Mouse (Mus musculus) MEL (cell line): ENCODE measurements around the gene Cog7. TPM values are rescaled to one million over a fixed set of nuclear protein-coding genes. Genes with fewer than 3 reads are reported as not detected.

ENCODE experiments used
- DNase-seq: peaks from one replicate; pipeline ENCODE4 v3.0.0; 2011; ENCODE audit warnings: low read depth, low spot score
- H3K27ac ChIP-seq: 2 replicates; pipeline ENCODE4 v1.5.1; 2012; ENCODE audit warnings: low read depth, mild to moderate bottlenecking, control low read depth, low read length, moderate library complexity; ENCODE audit not compliant: control insufficient read depth
- H3K27me3 ChIP-seq, 2 experiments: fragments of 150-350 bp in 1 of 2; sonication (generic) in 1 of 2; 2 replicates each; pipeline ENCODE4 v1.6.1; 2012; ENCODE audit warnings: low read length in 2 of 2, mild to moderate bottlenecking in 2 of 2, improper control_type of control experiment in 1 of 2, moderate library complexity in 1 of 2; ENCODE audit not compliant: insufficient read depth in 2 of 2, control insufficient read depth in 1 of 2
- H3K36me3 ChIP-seq, 2 experiments: 2 replicates each; pipeline ENCODE4 v1.6.1; 2012 to 2014; ENCODE audit warnings: low read length in 2 of 2, improper control_type of control experiment in 1 of 2, inconsistent platforms in 1 of 2, mild to moderate bottlenecking in 1 of 2; ENCODE audit not compliant: insufficient read depth in 2 of 2, control insufficient read depth in 1 of 2
- H3K4me1 ChIP-seq, 2 experiments: fragments of 150-350 bp in 1 of 2; sonication (generic) in 1 of 2; 2 replicates each; pipeline ENCODE4 v1.6.1; 2012; ENCODE audit warnings: low read length in 2 of 2, improper control_type of control experiment in 1 of 2, mild to moderate bottlenecking in 1 of 2; ENCODE audit not compliant: insufficient read depth in 2 of 2, control insufficient read depth in 1 of 2
- H3K4me3 ChIP-seq, 2 experiments: fragments of 150-350 bp in 1 of 2; sonication (generic) in 1 of 2; 2 replicates each; pipeline ENCODE4 v1.5.1; 2012; ENCODE audit warnings: low read depth in 2 of 2, low read length in 2 of 2, mild to moderate bottlenecking in 2 of 2, moderate library complexity in 2 of 2, control low read depth in 1 of 2, improper control_type of control experiment in 1 of 2; ENCODE audit not compliant: control insufficient read depth in 1 of 2, insufficient read depth in 1 of 2
- H3K79me2 ChIP-seq: 2 replicates; pipeline ENCODE4 v1.6.1; 2012; ENCODE audit warnings: mild to moderate bottlenecking, low read length, moderate library complexity; ENCODE audit not compliant: control insufficient read depth, poor library complexity, insufficient read depth
- H3K9ac ChIP-seq: 2 replicates; pipeline ENCODE4 v1.6.1; 2012; ENCODE audit warnings: low read depth, mild to moderate bottlenecking, control low read depth, low read length, moderate library complexity; ENCODE audit not compliant: control insufficient read depth, poor library complexity, severe bottlenecking
- H3K9me3 ChIP-seq: fragments of 150-350 bp; sonication (generic); replicated peaks from 2 replicates; pipeline ENCODE4 v1.6.1; 2012; ENCODE audit warnings: mild to moderate bottlenecking, low read length, improper control_type of control experiment, moderate library complexity; ENCODE audit not compliant: insufficient read depth
- CTCF ChIP-seq, 3 experiments: IDR thresholded peaks in 2 of 3; conservative IDR thresholded peaks in 1 of 3; 2 replicates each; pipeline ENCODE4 v1.5.1; 2011 to 2012; ENCODE audit warnings: low read length in 3 of 3, low read depth in 2 of 3, mild to moderate bottlenecking in 2 of 3, improper control_type of control experiment in 1 of 3, inconsistent platforms in 1 of 3, mixed read lengths in 1 of 3, moderate library complexity in 1 of 3; ENCODE audit not compliant: control insufficient read depth in 1 of 3, insufficient read depth in 1 of 3, poor library complexity in 1 of 3, severe bottlenecking in 1 of 3
- ETS1 ChIP-seq: IDR thresholded peaks from 2 replicates; pipeline ENCODE4 v1.6.1; 2012; ENCODE audit warnings: low read depth, mild to moderate bottlenecking, inconsistent platforms, low read length, improper control_type of control experiment, moderate library complexity
- GATA1 ChIP-seq: IDR thresholded peaks from 2 replicates; pipeline ENCODE4 v1.6.1; 2011; ENCODE audit warnings: low read depth, low read length, improper control_type of control experiment
- MAFK ChIP-seq: IDR thresholded peaks from 2 replicates; pipeline ENCODE4 v1.6.1; 2011; ENCODE audit warnings: low read depth, mild to moderate bottlenecking, low read length, improper control_type of control experiment, borderline replicate concordance
- MAX ChIP-seq: IDR thresholded peaks from 2 replicates; pipeline ENCODE4 v1.6.1; 2011; ENCODE audit warnings: low read length, improper control_type of control experiment
- MAZ ChIP-seq: IDR thresholded peaks from 2 replicates; pipeline ENCODE4 v1.6.1; 2012; ENCODE audit warnings: low read depth, mild to moderate bottlenecking, inconsistent platforms, low read length, improper control_type of control experiment
- MXI1 ChIP-seq: IDR thresholded peaks from 2 replicates; pipeline ENCODE4 v1.6.1; 2011; ENCODE audit warnings: mild to moderate bottlenecking, low read depth, low read length, improper control_type of control experiment
- NELFE ChIP-seq: IDR thresholded peaks from 2 replicates; pipeline ENCODE4 v1.6.1; 2011; ENCODE audit warnings: low read depth, low read length, improper control_type of control experiment
- POLR2AphosphoS2 ChIP-seq: IDR thresholded peaks from 2 replicates; pipeline ENCODE4 v1.6.1; 2011; ENCODE audit warnings: low read length, improper control_type of control experiment
- POLR2AphosphoS5 ChIP-seq: IDR thresholded peaks from 2 replicates; pipeline ENCODE4 v1.6.1; 2012; ENCODE audit warnings: low read depth, borderline replicate concordance, mild to moderate bottlenecking, inconsistent platforms, low read length, moderate library complexity, mixed read lengths
- RAD21 ChIP-seq: IDR thresholded peaks from 2 replicates; pipeline ENCODE4 v1.6.1; 2011; ENCODE audit warnings: mild to moderate bottlenecking, low read depth, low read length, improper control_type of control experiment
- SMC3 ChIP-seq: IDR thresholded peaks from 2 replicates; pipeline ENCODE4 v1.6.1; 2011; ENCODE audit warnings: low read depth, low read length, improper control_type of control experiment
- TAL1 ChIP-seq: IDR thresholded peaks from 2 replicates; pipeline ENCODE4 v1.6.1; 2012; ENCODE audit warnings: mild to moderate bottlenecking, inconsistent platforms, low read length, moderate library complexity, mixed read lengths
- TBP ChIP-seq: IDR thresholded peaks from 2 replicates; pipeline ENCODE4 v1.8.0; 2011; ENCODE audit warnings: low read depth, low read length, improper control_type of control experiment
- TCF12 ChIP-seq: IDR thresholded peaks from 2 replicates; pipeline ENCODE4 v1.6.1; 2014; ENCODE audit warnings: low read depth, mild to moderate bottlenecking, inconsistent platforms, low read length, improper control_type of control experiment, moderate library complexity
- ZKSCAN1 ChIP-seq: IDR thresholded peaks from 2 replicates; pipeline ENCODE4 v1.6.1; 2012; ENCODE audit warnings: low read depth, mild to moderate bottlenecking, inconsistent platforms, low read length, improper control_type of control experiment, moderate library complexity
- polyA plus RNA-seq, 2 experiments: library from polyadenylated mRNA; stranded (reverse) in 1 of 2; unstranded in 1 of 2; fragments of >175 nt in 1 of 2; fragments of >200 nt in 1 of 2; gene quantifications; 2 replicates each; pipeline versions ENCODE4 v1.2.1 to v1.2.4; 2012; ENCODE audit warnings: low replicate concordance in 2 of 2, low read depth in 1 of 2; ENCODE audit not compliant: insufficient read length in 2 of 2, insufficient read depth in 1 of 2, missing spikeins in 1 of 2
- total RNA-seq: library from RNA; depleted of rRNA; stranded (reverse); fragments of 300-350 nt; gene quantifications from 2 replicates; pipeline ENCODE4 v1.2.3, GENCODE M21; 2012; rRNA removed

The Cog7 gene
- total and polyA plus RNA-seq, 3 experiments: 17.1 to 21.2 TPM; not detected in 1

DNA sequence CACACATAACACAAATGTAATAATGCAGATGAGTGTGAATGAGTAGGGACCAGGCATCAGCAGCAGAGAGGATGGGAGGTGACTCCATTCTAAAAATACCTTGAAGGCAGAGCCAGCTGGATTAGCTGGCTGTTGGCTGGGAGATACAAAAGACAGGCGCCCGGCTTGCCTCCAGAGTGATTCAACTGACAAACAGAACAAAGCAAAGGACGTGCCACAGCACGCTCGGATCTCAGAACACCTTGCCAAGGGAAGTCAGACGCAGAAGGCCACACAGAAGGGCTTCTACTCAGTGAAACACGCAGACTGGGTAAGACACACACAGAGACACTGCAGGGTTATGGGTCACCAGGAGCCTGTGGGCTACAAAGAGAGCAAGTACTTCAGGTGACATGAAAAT is 140.7 kb downstream of the Cog7 start:
- Histone ChIP-seq H3K79me2 (no peaks in the 10 kb centered on the region), H3K9ac (no peak overlapping the region), H3K4me3 (no peak overlapping the region), H3K27ac (no peak overlapping the region), H3K27me3 (no peaks in the 10 kb centered on the region), H3K4me1 (no peaks in the 10 kb centered on the region), H3K9me3 (no peaks in the 10 kb centered on the region), H3K36me3 (no peaks in the 10 kb centered on the region)
- TF ChIP-seq ETS1 (no peak), MAZ (no peak), TBP (no peak), RAD21 (no peak), TCF12 (no peak), NELFE (no peak), TAL1 (no peak), MAFK (no peak)
- DNase-seq: no peak

GRCm38 (mm10) chr7:121836827-121837226 is 144.7 kb downstream of the Cog7 start:
- no peaks in the 10 kb centered on the region for H3K79me2 ChIP-seq
- TF ChIP-seq ZKSCAN1 (no peak), MAX (no peak), NELFE (no peak), POLR2AphosphoS2 (no peak), GATA1 (no peak), POLR2AphosphoS5 (no peak)
- TF ChIP-seq, all 39 proteins: peak for 0
- H3K4me3 ChIP-seq: no peak overlapping the region

DNA sequence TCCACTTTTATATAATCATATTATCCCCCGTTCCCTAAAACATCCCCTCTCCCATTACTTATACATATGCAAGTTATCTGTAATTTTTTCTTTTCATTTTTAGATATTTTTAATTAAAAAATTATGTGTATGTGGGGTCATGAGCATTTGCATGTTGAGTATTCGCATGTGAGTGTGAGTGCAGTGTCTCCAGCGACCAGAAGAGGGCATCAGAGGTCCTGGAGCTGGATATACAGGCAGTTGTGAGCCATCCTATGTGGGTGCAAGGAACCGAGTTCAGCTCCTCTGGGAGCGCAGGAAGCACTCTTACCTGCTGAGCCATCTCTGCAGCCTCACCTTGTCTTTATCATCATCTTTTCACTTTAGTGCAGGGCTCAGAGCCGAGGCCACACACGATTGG is 146.1 kb downstream of the Cog7 start:
- H3K36me3 ChIP-seq: no peaks in the 10 kb centered on the region
- no peak overlapping the region for H3K27ac ChIP-seq
- H3K79me2 ChIP-seq: no peaks in the 10 kb centered on the region
- no peak overlapping the region for H3K9ac ChIP-seq
- no peaks in the 10 kb centered on the region for H3K4me1 ChIP-seq
- no peak overlapping the region for H3K4me3 ChIP-seq
- DNase-seq: peak; percentile 31
- no peak for TF ChIP-seq MXI1
- peak; percentile 40; the same call in 1 of the 2 replicates for TF ChIP-seq SMC3
- TF ChIP-seq CTCF (IDR thresholded peaks at IDR 0.05 in 2 of 3, conservative IDR thresholded peaks at IDR 0.05 in 1 of 3; ENCODE audit: control insufficient read depth in 1 of 3, insufficient read depth in 1 of 3, low read depth in 2 of 3, low read length in 3 of 3, poor library complexity in 1 of 3, severe bottlenecking in 1 of 3): peak; percentile 41 to 58 (median 52)
- TF ChIP-seq RAD21: peak; percentile 38
- H3K9me3 ChIP-seq: no peaks in the 10 kb centered on the region
- H3K27me3 ChIP-seq: no peaks in the 10 kb centered on the region

More at GRCm38 (mm10) chr7:121836827-121837226, 144.7 kb downstream of the Cog7 start:
- DNase-seq: no peak
- Histone ChIP-seq H3K36me3 (no peaks in the 10 kb centered on the region), H3K9ac (no peak overlapping the region), H3K9me3 (no peaks in the 10 kb centered on the region), H3K27ac (no peak overlapping the region), H3K27me3 (no peaks in the 10 kb centered on the region), H3K4me1 (no peaks in the 10 kb centered on the region)

Other genes starting within 250 kb of the Cog7 start
- gene Scnn1g, start 247.2 kb downstream of the Cog7 start, total RNA-seq: not detected in 2 replicates
- not detected for gene Scnn1g, start 247.2 kb downstream of the Cog7 start, polyA plus RNA-seq
- not detected in 2 replicates for gene Scnn1b, start 116.7 kb downstream of the Cog7 start, total RNA-seq
- not detected for gene Scnn1b, start 116.7 kb downstream of the Cog7 start, polyA plus RNA-seq
- 30.1 and 35.2 TPM in 2 replicates for gene Gga2, start 39.5 kb upstream of the Cog7 start, total RNA-seq
- 10 to 100 TPM; 29.5 to 95.3 TPM for gene Gga2, start 39.5 kb upstream of the Cog7 start, polyA plus RNA-seq
- gene Ubfd1, start 85.5 kb upstream of the Cog7 start, total RNA-seq: 29.2 and 31.2 TPM in 2 replicates
- gene Ubfd1, start 85.5 kb upstream of the Cog7 start, polyA plus RNA-seq: 10 to 100 TPM in 1 of 2 experiments, not detected in 1; 33.8 TPM
- gene Ears2, start 85.6 kb upstream of the Cog7 start, total RNA-seq: 8.8 and 9.9 TPM in 2 replicates
- 10 to 100 TPM in 1 of 2 experiments, not detected in 1; 12.8 TPM for gene Ears2, start 85.6 kb upstream of the Cog7 start, polyA plus RNA-seq
- gene Ndufab1, start 120.2 kb upstream of the Cog7 start, total RNA-seq: 161 and 172 TPM in 2 replicates
- 100 to 1,000 TPM; 119 to 452 TPM for gene Ndufab1, start 120.2 kb upstream of the Cog7 start, polyA plus RNA-seq
- gene Palb2, start 151.3 kb upstream of the Cog7 start, total RNA-seq: 16.1 and 20.8 TPM in 2 replicates
- gene Palb2, start 151.3 kb upstream of the Cog7 start, polyA plus RNA-seq: 10 to 100 TPM in 1 of 2 experiments, not detected in 1; 17.7 TPM
- gene Dctn5, start 151.3 kb upstream of the Cog7 start, total RNA-seq: 46.6 and 54.2 TPM in 2 replicates
- 100 to 1,000 TPM in 1 of 2 experiments, 10 to 100 TPM in 1; 71.3 to 203 TPM for gene Dctn5, start 151.3 kb upstream of the Cog7 start, polyA plus RNA-seq
- 46.7 and 67.8 TPM in 2 replicates for gene Plk1, start 177.7 kb upstream of the Cog7 start, total RNA-seq
- 100 to 1,000 TPM; 157 to 244 TPM for gene Plk1, start 177.7 kb upstream of the Cog7 start, polyA plus RNA-seq
- gene Ern2, start 204.5 kb upstream of the Cog7 start, total RNA-seq: not detected in 2 replicates
- not detected for gene Ern2, start 204.5 kb upstream of the Cog7 start, polyA plus RNA-seq
- not detected in 2 replicates for gene Chp2, start 237.8 kb upstream of the Cog7 start, total RNA-seq
- gene Chp2, start 237.8 kb upstream of the Cog7 start, polyA plus RNA-seq: not detected